Mouse (Mus musculus): ENCODE measurements around the gene Gys1. TPM values are rescaled to one million over a fixed set of nuclear protein-coding genes. Genes with fewer than 3 reads are reported as not detected.

Gys1 gene
- polyA plus RNA-seq, 1 experiment from 2014 or later: 10.6 TPM

DNA sequence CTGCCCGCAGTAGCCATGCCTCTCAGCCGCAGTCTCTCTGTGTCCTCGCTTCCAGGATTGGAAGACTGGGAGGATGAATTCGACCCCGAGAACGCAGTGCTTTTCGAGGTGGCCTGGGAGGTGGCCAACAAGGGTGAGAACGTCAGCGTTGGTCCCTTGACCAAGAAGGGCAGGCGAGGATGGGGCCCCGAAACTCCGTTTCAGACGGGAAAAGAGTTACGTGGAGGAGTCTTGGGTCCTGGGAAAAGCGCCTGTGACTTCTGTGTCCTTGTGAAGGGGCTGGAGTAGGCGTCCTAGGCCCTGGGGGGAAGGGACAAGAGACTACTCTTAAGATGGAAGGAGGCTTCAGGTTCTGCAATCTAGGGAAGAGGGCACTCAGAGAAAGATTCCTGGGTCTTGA is 394 bp downstream of the Gys1 start:
- H3K9me3 ChIP-seq (ENCODE audit: control insufficient read depth, low read length): no peaks in the 10 kb centered on the region

GRCm38 (mm10) chr7:45436444-45436843 is 1.8 kb downstream of the Gys1 start:
- H3K4me1 ChIP-seq (replicated peaks; ENCODE audit: control insufficient read depth, insufficient read depth): peaks cover 9% of the 10 kb centered on the region
- no peak overlapping the region for H3K4me3 ChIP-seq (ENCODE audit: low read depth, low read length)
- no peak overlapping the region for H3K9ac ChIP-seq (ENCODE audit: low read length)
- WGBS: 94% methylated on average over 5 of the region's 5 CpGs
- no peak overlapping the region for H3K4me2 ChIP-seq (replicated peaks; ENCODE audit: low read depth)
- H3K9me3 ChIP-seq (ENCODE audit: control insufficient read depth, low read length): no peaks in the 10 kb centered on the region
- no peak overlapping the region for H3K27ac ChIP-seq (replicated peaks)
- TF ChIP-seq EP300 (optimal IDR thresholded peaks at IDR 0.05) (no peak), CTCF (IDR thresholded peaks at IDR 0.05; ENCODE audit: low read depth) (no peak)
- H3K36me3 ChIP-seq (ENCODE audit: control insufficient read depth, insufficient read depth, low read length): 0 out of 2 replicates have a peak, but pooled peaks cover 2% of the 10 kb centered on the region
- ATAC-seq (ENCODE audit: low FRiP score, low TSS enrichment): no peak
- no peaks in the 10 kb centered on the region for H3K27me3 ChIP-seq (ENCODE audit: control insufficient read depth, insufficient read depth, low read length)
- no peak for DNase-seq (ENCODE audit: low spot score)

More for the DNA sequence above, 394 bp downstream of the Gys1 start:
- peak overlapping the region; percentile 85 for H3K4me2 ChIP-seq (replicated peaks; ENCODE audit: low read depth)
- TF ChIP-seq EP300 (optimal IDR thresholded peaks at IDR 0.05) (no peak), CTCF (IDR thresholded peaks at IDR 0.05; ENCODE audit: low read depth) (no peak)
- H3K9ac ChIP-seq (ENCODE audit: low read length): peak overlapping the region; percentile 65
- DNase-seq (ENCODE audit: low spot score) (no peak), ATAC-seq (ENCODE audit: low FRiP score, low TSS enrichment) (no peak)
- H3K27me3 ChIP-seq (ENCODE audit: control insufficient read depth, insufficient read depth, low read length): no peaks in the 10 kb centered on the region
- peak overlapping the region; percentile 51 for H3K4me3 ChIP-seq (ENCODE audit: low read depth, low read length)
- WGBS: under 1% methylated on average over 16 of the region's 16 CpGs
- H3K27ac ChIP-seq (replicated peaks): peak overlapping the region; percentile 63
- H3K36me3 ChIP-seq (ENCODE audit: control insufficient read depth, insufficient read depth, low read length): 0 out of 2 replicates have a peak, but pooled peaks cover 3% of the 10 kb centered on the region
- peaks cover 9% of the 10 kb centered on the region for H3K4me1 ChIP-seq (replicated peaks; ENCODE audit: control insufficient read depth, insufficient read depth)

DNA sequence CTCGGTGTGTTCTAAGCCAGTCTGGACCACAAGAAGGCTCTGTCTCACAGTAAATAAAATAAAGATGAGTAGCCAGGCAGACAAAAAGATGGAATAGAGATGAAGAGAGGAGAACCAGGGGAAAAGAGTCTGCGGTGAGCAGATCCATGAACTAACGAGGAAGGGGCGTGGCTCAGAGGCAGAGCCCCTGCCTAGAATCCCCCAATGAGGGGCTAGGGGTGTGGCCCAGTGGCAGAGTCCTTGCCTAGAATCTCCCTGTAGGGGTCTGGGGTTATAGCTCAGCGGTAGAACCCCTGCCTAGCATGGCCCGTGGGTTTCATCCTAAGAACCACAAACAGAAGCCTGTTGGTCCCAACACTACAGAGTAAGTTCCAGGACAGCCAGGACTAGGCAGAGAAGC is 2.4 kb downstream of the Gys1 start:
- H3K9me3 ChIP-seq (ENCODE audit: control insufficient read depth, low read length): no peaks in the 10 kb centered on the region
- TF ChIP-seq CTCF (IDR thresholded peaks at IDR 0.05; ENCODE audit: low read depth) (no peak), EP300 (optimal IDR thresholded peaks at IDR 0.05) (no peak)
- WGBS: 57% methylated on average over 6 of the region's 6 CpGs
- no peak for ATAC-seq (ENCODE audit: low FRiP score, low TSS enrichment)
- H3K27me3 ChIP-seq (ENCODE audit: control insufficient read depth, insufficient read depth, low read length): no peaks in the 10 kb centered on the region
- no peak overlapping the region for H3K4me2 ChIP-seq (replicated peaks; ENCODE audit: low read depth)
- no peak overlapping the region for H3K9ac ChIP-seq (ENCODE audit: low read length)
- H3K27ac ChIP-seq (replicated peaks): no peak overlapping the region
- no peak for DNase-seq (ENCODE audit: low spot score)
- H3K36me3 ChIP-seq (ENCODE audit: control insufficient read depth, insufficient read depth, low read length): 0 out of 2 replicates have a peak, but pooled peaks cover 2% of the 10 kb centered on the region
- peaks cover 9% of the 10 kb centered on the region for H3K4me1 ChIP-seq (replicated peaks; ENCODE audit: control insufficient read depth, insufficient read depth)
- no peak overlapping the region for H3K4me3 ChIP-seq (ENCODE audit: low read depth, low read length)

GRCm38 (mm10) chr7:45437521-45438276 is 3.1 kb downstream of the Gys1 start, which contains the start of gene Ruvbl2:
Gene Ruvbl2 (minus strand): TSS chr7:45438096.
- WGBS: 23% methylated on average over 19 of the region's 19 CpGs
- Histone ChIP-seq H3K27ac (replicated peaks) (no peak within 1 kb of the TSS), H3K36me3 (ENCODE audit: control insufficient read depth, insufficient read depth, low read length) (0 out of 2 replicates have a peak, but pooled peaks cover 3% of the 10 kb centered on the region), H3K4me2 (replicated peaks; ENCODE audit: low read depth) (peak within 1 kb of the TSS; percentile 29), H3K4me1 (replicated peaks; ENCODE audit: control insufficient read depth, insufficient read depth) (peaks cover 9% of the 10 kb centered on the region), H3K4me3 (ENCODE audit: low read depth, low read length) (0 out of 2 replicates have a peak within 1 kb of the TSS, but pooled peaks have one; percentile 6), H3K27me3 (ENCODE audit: control insufficient read depth, insufficient read depth, low read length) (no peaks in the 10 kb centered on the region), H3K9me3 (ENCODE audit: control insufficient read depth, low read length) (no peaks in the 10 kb centered on the region), H3K9ac (ENCODE audit: low read length) (0 out of 2 replicates have a peak within 1 kb of the TSS, but pooled peaks have one; percentile 38)
- ATAC-seq (ENCODE audit: low FRiP score, low TSS enrichment): no peak
- peak; percentile 70 for DNase-seq (ENCODE audit: low spot score)
- TF ChIP-seq CTCF (IDR thresholded peaks at IDR 0.05; ENCODE audit: low read depth) (peak; percentile 66), EP300 (optimal IDR thresholded peaks at IDR 0.05) (no peak)

DNA sequence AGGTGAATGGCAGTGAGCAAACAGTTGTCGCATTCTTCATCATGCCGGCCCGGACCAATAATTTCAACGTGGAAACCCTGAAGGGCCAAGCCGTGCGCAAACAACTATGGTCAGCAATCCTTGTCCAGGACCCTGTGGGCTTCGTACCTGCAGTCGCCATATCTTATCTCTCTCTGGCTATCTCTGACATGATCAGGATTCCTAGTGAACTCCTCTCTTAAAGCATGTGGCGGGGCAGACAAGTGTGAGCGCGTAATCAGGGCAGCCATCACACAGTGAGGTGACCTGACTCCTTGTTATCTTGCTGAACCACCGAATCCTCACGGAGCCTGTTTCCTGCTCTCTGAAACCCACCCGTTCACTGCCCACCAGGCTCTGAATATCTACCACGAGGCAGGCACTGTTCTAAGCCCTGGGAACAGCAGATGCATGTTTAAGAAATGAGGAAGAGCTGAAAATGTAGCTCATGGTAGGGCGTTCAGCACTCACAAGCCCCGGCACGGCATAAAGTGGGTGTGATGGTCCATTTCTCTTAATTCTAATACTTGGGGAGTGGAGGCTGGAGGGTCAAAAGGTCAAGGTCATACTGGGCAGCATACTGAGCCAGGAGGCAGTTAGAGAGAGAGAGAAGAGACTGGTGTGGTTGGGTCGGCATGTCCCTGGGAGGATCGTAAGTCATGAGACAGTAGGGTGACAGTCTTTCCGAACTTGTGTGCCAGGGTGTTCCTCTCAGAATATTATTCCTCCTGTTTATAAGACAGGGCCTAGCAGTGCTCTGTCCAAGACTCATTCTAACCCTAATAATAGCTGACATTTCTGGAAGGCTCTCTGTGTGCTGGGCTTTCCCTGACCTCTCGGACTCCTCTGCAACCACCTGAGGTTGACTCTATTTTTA is 9.1 kb downstream of the Gys1 start:
- no peak for DNase-seq (ENCODE audit: low spot score)
- TF ChIP-seq EP300 (optimal IDR thresholded peaks at IDR 0.05) (no peak), CTCF (IDR thresholded peaks at IDR 0.05; ENCODE audit: low read depth) (no peak)
- no peak for ATAC-seq (ENCODE audit: low FRiP score, low TSS enrichment)
- no peaks in the 10 kb centered on the region for H3K9me3 ChIP-seq (ENCODE audit: control insufficient read depth, low read length)
- peaks cover 12% of the 10 kb centered on the region for H3K36me3 ChIP-seq (ENCODE audit: control insufficient read depth, insufficient read depth, low read length)
- no peak overlapping the region for H3K27ac ChIP-seq (replicated peaks)
- H3K4me2 ChIP-seq (replicated peaks; ENCODE audit: low read depth): no peak overlapping the region
- no peaks in the 10 kb centered on the region for H3K27me3 ChIP-seq (ENCODE audit: control insufficient read depth, insufficient read depth, low read length)
- no peak overlapping the region for H3K9ac ChIP-seq (ENCODE audit: low read length)
- WGBS: 79% methylated on average over 22 of the region's 22 CpGs
- no peaks in the 10 kb centered on the region for H3K4me1 ChIP-seq (replicated peaks; ENCODE audit: control insufficient read depth, insufficient read depth)
- no peak overlapping the region for H3K4me3 ChIP-seq (ENCODE audit: low read depth, low read length)

Data from stomach, postnatal 0 days (tissue).